Mouse (Mus musculus) kidney, embryonic 15.5 days (tissue): ENCODE measurements around the gene Pphln1. TPM values are rescaled to one million over a fixed set of nuclear protein-coding genes. Genes with fewer than 3 reads are reported as not detected.

Experiments used
- ATAC-seq: fragments of 200-750 bp; cut with Nextera tagmentation; replicated peaks from 2 replicates; pipeline ENCODE4 v1.8.0; 2017; ENCODE audit warnings: moderate TSS enrichment; ENCODE audit not compliant: low FRiP score
- H3K27ac ChIP-seq: fragments of 300-500 bp; sonication (generic); 2 replicates; pipeline ENCODE4 v1.5.1; 2015; ENCODE audit warnings: mild to moderate bottlenecking, inconsistent platforms
- H3K27me3 ChIP-seq: fragments of 300-500 bp; sonication (generic); 2 replicates; pipeline ENCODE4 v1.6.1; 2015; ENCODE audit warnings: inconsistent platforms
- H3K36me3 ChIP-seq: fragments of 300-500 bp; sonication (generic); 2 replicates; pipeline ENCODE4 v1.6.1; 2015; ENCODE audit warnings: inconsistent platforms
- H3K4me1 ChIP-seq: fragments of 300-500 bp; sonication (generic); 2 replicates; pipeline ENCODE4 v1.6.1; 2015; ENCODE audit warnings: inconsistent platforms
- H3K4me2 ChIP-seq: fragments of 300-500 bp; sonication (generic); 2 replicates; pipeline ENCODE4 v1.6.1; 2015; ENCODE audit warnings: moderate library complexity, mild to moderate bottlenecking, inconsistent platforms
- H3K4me3 ChIP-seq: fragments of 300-500 bp; sonication (generic); replicated peaks from 2 replicates; pipeline ENCODE4 v1.5.1; 2015; ENCODE audit warnings: mild to moderate bottlenecking, inconsistent platforms
- H3K9ac ChIP-seq: fragments of 300-500 bp; sonication (generic); 2 replicates; pipeline ENCODE4 v1.6.1; 2015; ENCODE audit warnings: mild to moderate bottlenecking, inconsistent platforms
- H3K9me3 ChIP-seq: fragments of 300-500 bp; sonication (generic); replicated peaks from 2 replicates; pipeline ENCODE4 v1.6.1; 2016; ENCODE audit warnings: inconsistent platforms
- WGBS: fragments of 180-500 bp; shearing (Covaris S2); methylation state at CpG from one replicate; pipeline ENCODE4 v1.1.7; 2015; ENCODE audit warnings: mixed read lengths; 5-methylcytosine and 5-hydroxymethylcytosine counted together
- polyA plus RNA-seq: library from polyadenylated mRNA; unstranded; fragments of >200 nt; fragmentation: Nextera tagmentation; extraction: Ambion mirVana; gene quantifications from 2 replicates; pipeline ENCODE4 v1.2.1, GENCODE M21; 2015

Gene Pphln1
- polyA plus RNA-seq, 1 experiment from 2014 or later = 56.7 TPM

DNA sequence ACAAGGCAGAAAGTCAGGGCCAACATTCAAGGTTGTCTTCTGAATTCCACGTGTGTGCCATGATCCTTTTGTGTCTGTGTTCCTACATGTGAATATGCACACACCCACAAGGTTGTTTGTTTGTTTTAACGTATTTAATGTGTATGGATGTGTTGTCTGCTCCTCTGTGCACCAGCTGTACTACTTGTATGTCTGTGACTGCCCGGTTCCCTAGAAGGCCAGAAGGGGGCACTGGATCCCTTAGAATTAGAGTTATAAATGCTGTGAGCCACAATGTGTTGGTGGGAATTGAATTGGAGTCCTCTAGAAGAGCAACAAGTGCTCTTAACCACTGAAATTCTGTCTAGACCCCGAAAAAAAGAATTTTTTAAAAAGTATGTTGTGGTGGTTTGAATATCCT lies 44.1 kb downstream of the Pphln1 start:
- Histone ChIP-seq H3K9me3 (no peaks in the 10 kb centered on the region), H3K4me3 (no peak overlapping the region), H3K27ac (no peak overlapping the region), H3K27me3 (no peaks in the 10 kb centered on the region), H3K9ac (no peak overlapping the region), H3K36me3 (peaks cover 56% of the 10 kb centered on the region), H3K4me2 (no peak overlapping the region), H3K4me1 (no peaks in the 10 kb centered on the region; the same call in 1 of the 2 replicates)
- ATAC-seq = no peak
- 94% methylated on average over 4 of the region's 4 CpGs for WGBS

GRCm38 (mm10) chr15:93443676-93444075 lies 45.5 kb downstream of the Pphln1 start:
- peaks cover 2% of the 10 kb centered on the region; the same call in 1 of the 2 replicates for H3K4me1 ChIP-seq
- H3K4me2 ChIP-seq = no peak overlapping the region
- H3K9me3 ChIP-seq = no peaks in the 10 kb centered on the region
- H3K9ac ChIP-seq = no peak overlapping the region
- no peak overlapping the region for H3K4me3 ChIP-seq
- ATAC-seq = no peak
- peaks cover 59% of the 10 kb centered on the region for H3K36me3 ChIP-seq
- no peak overlapping the region for H3K27ac ChIP-seq
- 91% methylated on average over 6 of the region's 6 CpGs for WGBS
- no peaks in the 10 kb centered on the region for H3K27me3 ChIP-seq

GRCm38 (mm10) chr15:93448862-93449261 lies 50.7 kb downstream of the Pphln1 start:
- Histone ChIP-seq H3K4me2 (no peak overlapping the region), H3K36me3 (peaks cover 39% of the 10 kb centered on the region), H3K4me1 (peaks cover 5% of the 10 kb centered on the region; the same call in 1 of the 2 replicates), H3K4me3 (no peak overlapping the region), H3K27ac (no peak overlapping the region), H3K9ac (no peak overlapping the region), H3K9me3 (no peaks in the 10 kb centered on the region), H3K27me3 (no peaks in the 10 kb centered on the region)
- WGBS = 80% methylated on average over 3 of the region's 3 CpGs
- ATAC-seq = no peak

DNA sequence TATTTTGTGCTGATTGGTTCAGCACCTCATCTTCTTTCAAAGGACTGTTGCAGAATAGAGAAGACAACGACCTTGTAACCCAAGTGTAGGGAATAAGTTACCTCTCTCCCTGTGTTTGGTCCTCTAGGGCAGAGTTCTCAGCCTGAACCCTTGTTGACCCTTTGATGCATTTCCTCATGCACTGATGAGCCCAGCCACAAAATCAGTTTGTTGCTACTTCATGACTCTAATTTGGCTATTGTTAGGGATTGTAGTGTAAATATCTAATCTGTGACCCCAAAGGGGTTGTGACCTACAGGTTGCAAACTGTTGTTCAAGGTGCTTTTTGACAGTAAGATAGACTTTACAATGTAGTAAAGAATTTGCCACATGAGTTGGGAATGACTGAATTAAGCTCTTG lies 55.1 kb downstream of the Pphln1 start:
- no peak overlapping the region for H3K4me2 ChIP-seq
- H3K27me3 ChIP-seq = no peaks in the 10 kb centered on the region
- H3K4me1 ChIP-seq = peaks cover 5% of the 10 kb centered on the region; the same call in 1 of the 2 replicates
- H3K4me3 ChIP-seq = no peak overlapping the region
- no peak overlapping the region for H3K9ac ChIP-seq
- H3K9me3 ChIP-seq = no peaks in the 10 kb centered on the region
- no peak for ATAC-seq
- peaks cover 43% of the 10 kb centered on the region for H3K36me3 ChIP-seq
- no peak overlapping the region for H3K27ac ChIP-seq
- WGBS = 58% methylated on average over 1 of the region's 1 CpGs

GRCm38 (mm10) chr15:93456005-93456404 lies 57.9 kb downstream of the Pphln1 start:
- H3K9ac ChIP-seq = no peak overlapping the region
- H3K4me1 ChIP-seq = no peaks in the 10 kb centered on the region
- peaks cover 41% of the 10 kb centered on the region for H3K36me3 ChIP-seq
- no peaks in the 10 kb centered on the region for H3K9me3 ChIP-seq
- H3K27me3 ChIP-seq = no peaks in the 10 kb centered on the region
- no peak for ATAC-seq
- H3K27ac ChIP-seq = no peak overlapping the region
- no peak overlapping the region for H3K4me2 ChIP-seq
- no peak overlapping the region for H3K4me3 ChIP-seq

- Histone ChIP-seq H3K4me3 (no peak overlapping the region), H3K27me3 (no peaks in the 10 kb centered on the region), H3K36me3 (peaks cover 38% of the 10 kb centered on the region), H3K9me3 (no peaks in the 10 kb centered on the region), H3K4me1 (no peaks in the 10 kb centered on the region), H3K27ac (no peak overlapping the region), H3K9ac (no peak overlapping the region), H3K4me2 (no peak overlapping the region)
- ATAC-seq = no peak
- whole genome bisulfite sequencing = 84% methylated on average over 5 of the region's 5 CpGs
These were observed 61.3 kb downstream of the Pphln1 start for GRCm38 (mm10) chr15:93459422-93459821.

DNA sequence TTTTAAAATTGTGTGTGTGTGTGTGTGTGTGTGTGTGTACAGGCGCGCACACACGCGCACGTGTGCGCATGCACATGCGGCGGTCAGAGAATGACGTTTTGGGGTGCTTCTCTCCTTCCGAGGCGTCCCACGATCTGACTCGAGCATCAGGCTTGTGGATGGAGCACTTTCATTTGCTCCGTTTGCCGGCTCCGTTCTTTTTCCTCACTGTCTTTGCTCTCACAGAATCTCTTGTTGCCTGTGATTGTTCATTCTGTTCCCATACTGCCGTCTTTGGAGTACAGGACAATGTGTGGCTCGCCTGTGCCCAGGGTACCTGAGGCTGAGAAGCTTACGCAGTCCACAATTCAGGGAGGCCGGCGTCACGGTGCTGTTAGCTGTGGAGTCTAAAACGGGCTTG lies 62.9 kb downstream of the Pphln1 start:
- Histone ChIP-seq H3K4me3 (no peak overlapping the region), H3K4me2 (no peak overlapping the region), H3K27ac (no peak overlapping the region), H3K4me1 (no peaks in the 10 kb centered on the region), H3K9me3 (no peaks in the 10 kb centered on the region), H3K27me3 (no peaks in the 10 kb centered on the region), H3K9ac (no peak overlapping the region), H3K36me3 (peaks cover 47% of the 10 kb centered on the region)
- WGBS = 96% methylated on average over 23 of the region's 23 CpGs
- ATAC-seq = no peak

DNA sequence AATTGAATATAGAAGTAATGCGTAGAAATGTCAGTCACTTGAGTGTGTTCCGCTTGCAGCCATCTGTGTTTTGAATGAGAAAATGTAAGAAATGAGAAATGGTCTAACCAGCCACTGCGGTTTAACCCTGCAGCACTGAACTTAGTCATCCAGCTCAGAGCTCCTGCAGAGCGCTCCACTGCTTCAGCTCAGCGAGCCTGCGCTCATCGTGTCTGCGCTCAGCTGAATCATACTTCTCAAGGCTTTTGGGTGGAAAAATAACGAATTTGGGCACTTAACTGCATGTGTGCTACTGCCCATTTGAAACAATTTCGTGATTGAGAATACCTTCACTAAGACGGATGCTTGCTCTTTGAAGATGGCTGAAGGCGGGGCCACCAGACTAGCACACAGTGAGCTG lies 73.5 kb downstream of the Pphln1 start:
- WGBS = 65% methylated on average over 12 of the region's 12 CpGs
- Histone ChIP-seq H3K4me2 (no peak overlapping the region), H3K4me3 (no peak overlapping the region), H3K9me3 (no peaks in the 10 kb centered on the region), H3K4me1 (0 out of 2 replicates have a peak, but pooled peaks cover 9% of the 10 kb centered on the region), H3K9ac (no peak overlapping the region), H3K27me3 (no peaks in the 10 kb centered on the region), H3K27ac (no peak overlapping the region), H3K36me3 (peaks cover 11% of the 10 kb centered on the region)
- ATAC-seq = no peak

GRCm38 (mm10) chr15:93472089-93472488 lies 73.9 kb downstream of the Pphln1 start:
- Histone ChIP-seq H3K27me3 (no peaks in the 10 kb centered on the region), H3K36me3 (peaks cover 10% of the 10 kb centered on the region), H3K9ac (no peak overlapping the region), H3K4me3 (no peak overlapping the region), H3K9me3 (no peaks in the 10 kb centered on the region), H3K4me2 (no peak overlapping the region), H3K27ac (no peak overlapping the region), H3K4me1 (0 out of 2 replicates have a peak, but pooled peaks cover 9% of the 10 kb centered on the region)
- 88% methylated on average over 1 of the region's 1 CpGs for WGBS
- no peak for ATAC-seq

- peaks cover 5% of the 10 kb centered on the region; the same call in 1 of the 2 replicates for H3K36me3 ChIP-seq
- no peak overlapping the region for H3K9ac ChIP-seq
- no peak overlapping the region for H3K4me3 ChIP-seq
- no peak for ATAC-seq
- H3K27me3 ChIP-seq = no peaks in the 10 kb centered on the region
- no peaks in the 10 kb centered on the region for H3K9me3 ChIP-seq
- WGBS = 77% methylated on average over 3 of the region's 3 CpGs
- no peak overlapping the region for H3K4me2 ChIP-seq
- H3K4me1 ChIP-seq = 0 out of 2 replicates have a peak, but pooled peaks cover 9% of the 10 kb centered on the region
- no peak overlapping the region for H3K27ac ChIP-seq
These were observed 76.1 kb downstream of the Pphln1 start for GRCm38 (mm10) chr15:93474277-93474676.

- Histone ChIP-seq H3K4me1 (0 out of 2 replicates have a peak, but pooled peaks cover 9% of the 10 kb centered on the region), H3K4me3 (no peak overlapping the region), H3K27ac (no peak overlapping the region), H3K9ac (no peak overlapping the region), H3K4me2 (no peak overlapping the region), H3K36me3 (peaks cover 5% of the 10 kb centered on the region; the same call in 1 of the 2 replicates), H3K27me3 (no peaks in the 10 kb centered on the region), H3K9me3 (no peaks in the 10 kb centered on the region)
- WGBS = 34% methylated on average over 8 of the region's 8 CpGs
- no peak for ATAC-seq
These were observed 77.5 kb downstream of the Pphln1 start for GRCm38 (mm10) chr15:93475688-93476087.

- WGBS = 86% methylated on average over 4 of the region's 4 CpGs
- Histone ChIP-seq H3K9ac (no peak overlapping the region), H3K4me1 (0 out of 2 replicates have a peak, but pooled peaks cover 5% of the 10 kb centered on the region), H3K36me3 (peaks cover 5% of the 10 kb centered on the region; the same call in 1 of the 2 replicates), H3K4me3 (no peak overlapping the region), H3K27me3 (no peaks in the 10 kb centered on the region), H3K27ac (no peak overlapping the region), H3K9me3 (no peaks in the 10 kb centered on the region), H3K4me2 (no peak overlapping the region)
- no peak for ATAC-seq
These were observed 79.6 kb downstream of the Pphln1 start for GRCm38 (mm10) chr15:93477729-93478128.

GRCm38 (mm10) chr15:93478676-93479075 lies 80.5 kb downstream of the Pphln1 start:
- no peak for ATAC-seq
- Histone ChIP-seq H3K9ac (no peak overlapping the region), H3K4me2 (no peak overlapping the region), H3K4me3 (no peak overlapping the region), H3K9me3 (no peaks in the 10 kb centered on the region), H3K36me3 (0 out of 2 replicates have a peak, but pooled peaks cover 5% of the 10 kb centered on the region), H3K27me3 (no peaks in the 10 kb centered on the region), H3K27ac (no peak overlapping the region), H3K4me1 (0 out of 2 replicates have a peak, but pooled peaks cover 5% of the 10 kb centered on the region)
- whole genome bisulfite sequencing = 78% methylated on average over 3 of the region's 3 CpGs
